Mouse (Mus musculus) NIH3T3 (cell line): Measurements from ENCODE around the gene Cript.

Source experiments
- DNase-seq: peaks from one replicate; pipeline ENCODE4 v3.0.0-alpha.2; 2012; ENCODE audit warnings: low read depth

Cript gene

DNA sequence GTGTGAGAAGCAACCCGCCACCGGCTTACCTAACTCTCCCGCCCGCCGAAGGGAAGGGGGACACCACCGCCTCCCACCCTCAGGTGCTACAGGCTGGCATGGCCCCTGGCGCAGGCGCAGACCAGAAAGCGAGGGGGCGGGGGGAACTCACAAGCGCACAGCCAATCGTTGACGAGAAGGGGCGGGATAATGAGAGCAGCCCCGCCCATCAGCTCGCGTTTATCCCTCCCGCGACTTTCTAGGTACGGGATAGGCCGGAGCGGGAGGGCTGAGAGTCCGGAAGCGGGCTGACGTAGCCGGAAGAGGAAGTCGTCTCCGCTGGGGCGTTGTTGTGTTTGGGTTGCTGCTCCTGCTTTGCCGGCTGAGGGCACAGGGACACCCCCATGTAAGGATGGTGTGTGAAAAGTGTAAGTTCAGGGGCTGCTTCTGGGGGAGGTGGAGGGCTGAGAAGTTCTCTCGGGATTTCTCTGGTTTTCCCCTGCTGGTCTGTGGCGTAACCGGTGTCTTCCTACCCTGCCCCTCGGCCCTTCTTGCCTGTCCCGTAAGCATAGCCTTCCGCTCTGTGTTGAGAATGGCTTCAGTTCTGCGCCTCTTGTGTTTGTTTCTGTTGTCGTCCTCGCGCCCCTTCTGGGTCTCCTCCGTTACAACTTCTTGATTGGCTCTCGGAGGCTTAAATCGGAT lies at the start of gene Cript, which contains the start of gene Pigf:
TSS of gene Cript (plus strand) at position 282 of the 681 bp plus-strand sequence.
TSS of gene Pigf (minus strand) at position 138 of the 681 bp plus-strand sequence.
- peak; percentile 99 for DNase-seq

DNA sequence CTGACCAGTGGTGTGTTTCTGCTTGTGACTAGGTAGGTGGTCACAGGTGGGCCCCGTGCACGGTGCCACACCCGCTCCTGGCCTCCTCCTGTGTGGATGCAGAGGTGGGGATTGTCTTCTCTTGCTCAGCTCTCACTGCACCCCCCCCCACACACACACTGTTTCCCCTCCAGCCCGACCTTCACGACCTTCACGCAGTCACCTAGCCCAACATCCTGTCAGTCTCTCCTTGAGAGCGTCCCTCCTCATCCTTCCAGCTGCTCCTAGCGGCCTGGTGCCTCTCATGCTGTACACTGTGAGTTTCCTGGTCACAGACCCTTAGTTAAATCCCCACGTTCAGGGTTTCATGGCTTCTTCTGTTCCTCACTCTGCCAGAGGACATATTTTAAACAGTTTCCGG lies 49.0 kb upstream of the Cript start:
- DNase-seq, result no peak

DNA sequence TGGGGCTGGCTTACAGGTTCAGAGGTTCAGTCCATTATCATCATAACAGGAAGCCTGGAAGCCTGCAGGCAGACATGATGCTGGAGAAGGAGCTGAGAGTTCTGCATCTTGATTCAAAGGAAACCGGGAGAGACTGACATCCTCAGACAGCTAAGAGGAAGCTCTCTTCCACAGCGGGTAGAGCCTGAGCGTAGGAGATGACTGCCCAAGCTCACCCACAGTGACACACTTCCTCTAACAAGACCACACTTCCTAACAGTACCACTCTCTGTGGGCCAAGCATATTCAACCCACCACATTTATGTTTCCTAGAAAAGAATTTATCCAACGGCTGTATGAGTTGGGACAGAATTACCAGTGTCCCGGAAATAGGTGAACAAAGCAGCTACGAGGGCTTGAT lies 46.9 kb upstream of the Cript start:
- no peak for DNase-seq

DNA sequence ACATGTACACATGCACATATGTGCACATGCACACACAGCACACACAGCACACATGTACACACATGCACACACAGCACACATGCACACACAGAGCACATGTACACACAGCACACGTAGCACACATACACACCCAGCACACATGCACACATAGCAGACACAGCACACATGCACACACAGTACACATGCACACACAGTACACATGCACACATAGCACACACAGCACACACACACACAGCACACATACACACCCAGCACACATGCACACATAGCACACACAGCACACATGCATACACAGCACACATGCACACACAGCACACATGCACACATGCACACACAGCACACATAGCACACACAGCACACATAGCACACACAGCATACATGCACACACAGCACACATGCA lies 44.1 kb upstream of the Cript start:
- DNase-seq, result no peak

DNA sequence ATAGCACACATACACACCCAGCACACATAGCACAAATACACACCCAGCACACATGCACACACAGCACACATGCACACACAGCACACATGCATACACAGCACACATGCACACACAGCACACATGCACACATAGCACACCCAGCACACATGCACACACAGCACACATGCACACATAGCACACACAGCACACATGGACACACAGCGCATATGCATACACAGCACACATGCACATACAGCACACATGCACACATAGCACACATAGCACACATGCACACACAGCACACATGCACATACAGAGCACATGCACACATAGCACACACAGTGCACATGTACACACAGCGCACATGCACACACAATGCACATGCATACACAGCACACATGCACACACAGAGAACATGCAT lies 43.6 kb upstream of the Cript start:
- DNase-seq, result no peak

DNA sequence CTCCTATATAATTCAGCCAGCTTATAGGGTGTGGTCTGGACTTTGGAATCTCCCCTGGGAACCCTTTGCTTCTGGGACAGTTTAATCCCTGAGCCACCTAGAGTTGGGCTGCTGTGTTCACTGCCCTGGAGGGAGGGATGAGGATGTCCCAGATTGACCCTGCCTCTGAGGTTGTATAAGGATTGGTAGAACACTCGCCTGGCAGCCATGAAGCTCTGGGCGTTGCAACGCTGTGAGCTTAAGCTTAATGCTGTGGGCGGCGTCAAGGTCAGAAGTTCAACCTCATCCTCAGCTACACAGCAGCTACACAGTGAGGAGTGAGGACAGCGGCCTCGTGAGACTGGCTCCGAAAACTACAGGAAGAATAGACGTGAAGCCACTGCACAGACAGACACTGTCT lies 42.9 kb upstream of the Cript start:
- no peak for DNase-seq

DNA sequence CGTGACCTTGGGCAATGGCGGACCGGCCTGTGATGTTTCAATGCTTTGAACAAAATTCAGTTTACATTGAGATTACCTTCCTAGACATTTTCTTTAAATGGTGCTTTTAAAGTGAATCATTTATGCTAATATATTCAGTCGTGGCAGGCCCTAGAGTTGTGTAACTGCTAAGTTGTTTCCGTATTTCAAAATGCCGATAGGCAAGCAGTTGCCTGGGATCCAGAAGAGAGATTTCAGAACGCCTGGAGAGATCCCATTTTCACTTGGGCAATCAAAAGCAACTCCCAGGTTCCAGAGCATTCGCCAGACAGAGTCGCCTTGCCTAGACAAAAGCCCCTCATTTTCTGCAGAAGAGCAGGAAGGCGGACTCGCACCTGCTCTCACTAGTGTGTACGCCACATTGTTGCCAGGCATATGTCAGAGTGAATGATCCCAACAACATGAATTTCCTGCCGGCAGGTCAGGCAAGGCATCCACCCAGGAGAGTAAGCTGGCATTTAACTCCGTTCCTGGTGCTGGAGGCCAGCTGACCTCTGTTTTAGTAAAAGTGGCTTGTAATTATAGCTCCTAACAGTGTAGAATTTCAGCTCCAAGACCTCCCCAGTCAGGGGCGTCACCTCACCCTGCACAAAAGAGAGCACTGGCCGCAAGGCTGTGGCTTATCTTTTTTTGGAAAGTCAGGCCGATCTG lies 38.8 kb upstream of the Cript start:
- no peak for DNase-seq

DNA sequence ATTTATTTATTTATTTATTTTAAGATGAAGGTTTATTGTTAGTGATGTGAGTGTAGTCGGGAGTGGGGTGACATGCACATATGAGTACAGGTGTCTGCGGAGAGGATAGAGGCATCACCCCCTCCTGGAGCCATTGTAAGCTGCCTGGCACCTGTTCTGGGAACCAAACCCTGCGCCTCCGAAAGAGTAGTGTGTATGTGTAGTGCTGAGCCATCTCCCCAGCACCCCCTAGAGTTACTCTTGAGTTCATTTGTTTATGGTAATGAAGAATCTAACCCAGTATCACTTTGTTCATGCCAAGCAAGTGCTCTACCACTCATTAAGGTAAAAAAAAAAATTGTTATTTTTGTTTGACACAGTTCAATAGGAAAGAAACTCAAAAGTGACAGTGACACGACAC lies 37.2 kb upstream of the Cript start:
- DNase-seq, result no peak

DNA sequence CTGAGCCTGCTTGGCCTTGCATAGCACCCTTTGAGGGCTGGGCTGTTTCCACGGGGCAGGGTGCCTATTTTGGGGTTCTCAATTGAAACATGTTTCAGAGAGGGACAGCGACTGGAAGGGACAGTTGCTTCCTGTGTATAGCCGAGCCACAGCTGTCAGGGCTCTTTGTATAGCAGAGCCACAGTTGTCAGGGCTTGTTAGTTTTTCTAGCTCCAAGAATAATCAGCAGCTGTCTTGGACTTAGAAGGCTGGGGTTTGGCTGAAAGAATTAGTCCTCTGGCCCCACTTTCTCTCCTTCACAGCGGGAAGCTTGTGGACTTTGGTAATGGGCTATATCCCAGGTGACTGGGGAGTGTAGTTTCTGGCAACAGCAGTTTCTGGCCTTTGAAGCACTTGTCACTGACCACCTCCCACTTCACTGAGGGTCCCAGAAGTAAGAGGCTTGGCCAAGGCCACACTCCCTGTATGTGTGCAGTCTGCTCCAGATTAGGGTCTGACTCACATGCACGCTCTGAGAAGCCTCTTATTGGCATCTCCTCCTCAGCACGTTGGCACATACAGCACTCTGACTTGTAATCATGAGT lies 36.7 kb upstream of the Cript start:
- peak; percentile 40 for DNase-seq

DNA sequence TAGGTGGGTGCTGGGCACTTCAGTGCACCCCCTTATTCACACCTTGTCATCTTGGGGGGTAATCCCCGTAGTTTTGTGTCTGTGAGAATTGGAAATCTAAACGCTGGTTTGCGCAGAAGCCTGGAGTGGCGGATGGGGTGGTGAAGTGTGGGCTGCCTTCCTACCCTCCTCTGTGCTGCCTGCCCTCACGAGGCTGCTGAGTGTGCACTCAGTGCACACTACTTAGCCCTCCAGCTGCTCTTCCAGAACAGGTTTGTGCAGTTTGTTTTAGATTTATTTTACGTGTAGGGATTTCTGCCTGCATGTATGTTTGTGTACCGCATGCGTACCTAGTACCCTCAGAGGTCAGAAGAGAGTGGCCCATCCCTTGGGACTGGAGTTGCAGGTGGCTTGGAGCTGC lies 34.0 kb upstream of the Cript start:
- DNase-seq, result no peak

DNA sequence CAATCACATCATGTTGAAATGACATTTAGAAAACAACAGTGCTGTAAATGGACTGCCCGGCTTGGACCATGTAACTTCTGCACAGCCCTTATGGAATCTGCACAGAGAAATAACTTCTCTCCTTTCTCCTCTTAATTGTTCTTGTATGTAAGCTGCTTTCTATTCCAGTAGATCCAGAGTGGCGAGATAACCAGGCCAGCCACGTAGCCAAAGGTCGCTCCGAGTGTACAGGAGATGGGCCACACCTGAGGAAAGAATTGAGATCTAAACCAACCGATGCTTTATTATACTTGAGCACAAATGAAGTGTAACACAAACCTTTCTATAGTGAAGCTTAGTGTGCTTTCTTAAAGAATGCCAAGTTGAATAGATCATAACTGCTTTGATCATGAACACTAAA lies 28.0 kb upstream of the Cript start:
- no peak for DNase-seq

DNA sequence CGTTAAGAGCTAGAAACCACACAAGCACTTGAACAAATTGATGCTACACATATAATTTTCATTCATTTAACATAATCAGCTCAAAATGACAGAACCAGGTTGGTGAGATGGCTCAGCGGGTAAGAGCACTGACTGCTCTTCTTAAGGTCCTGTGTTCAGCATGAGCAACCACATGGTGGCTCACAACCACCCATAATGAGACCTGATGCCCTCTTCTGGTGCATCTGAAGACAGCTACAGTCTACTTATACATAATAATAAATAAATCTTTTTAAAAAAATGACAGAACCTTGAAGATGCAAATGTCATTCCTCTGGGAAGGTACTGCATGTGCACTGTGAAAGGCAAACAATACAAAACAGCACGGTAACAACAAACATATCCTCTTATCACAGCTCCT lies 16.4 kb upstream of the Cript start:
- DNase-seq, result peak; percentile 22

DNA sequence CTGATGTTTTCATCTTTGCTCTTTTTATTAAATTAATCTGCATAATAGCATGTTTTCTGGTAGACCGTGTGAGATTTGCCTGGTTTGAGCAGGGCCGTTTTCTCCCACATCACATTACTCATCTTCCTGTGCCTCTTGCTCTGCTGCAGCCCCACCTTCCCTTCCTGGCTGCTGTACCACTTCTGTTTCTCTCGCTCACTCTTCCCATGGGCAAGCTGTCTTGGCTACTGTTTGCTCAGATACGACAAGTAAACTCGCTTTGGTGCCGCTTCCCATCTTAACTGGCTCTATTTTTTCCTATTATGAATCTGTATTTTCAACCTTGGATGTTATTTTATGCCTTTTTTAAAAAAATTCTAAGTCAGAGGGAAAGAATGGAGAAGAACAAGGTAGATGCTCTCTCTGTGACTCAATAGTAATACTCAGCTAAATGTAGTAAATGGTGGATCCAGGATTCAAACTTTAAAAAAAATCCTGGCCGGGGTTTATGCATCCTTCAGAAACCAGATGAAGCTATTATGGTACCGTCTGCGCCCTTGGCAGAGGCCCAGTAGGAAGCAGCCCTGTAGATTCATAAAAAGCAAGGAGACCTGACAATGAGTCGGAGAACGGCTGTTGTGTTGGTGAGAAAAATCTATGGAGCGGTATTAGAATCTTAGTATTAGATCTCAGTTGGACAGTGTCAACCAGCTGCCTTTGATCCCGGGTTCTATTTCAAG lies 13.9 kb upstream of the Cript start:
- DNase-seq, result peak; percentile 69

DNA sequence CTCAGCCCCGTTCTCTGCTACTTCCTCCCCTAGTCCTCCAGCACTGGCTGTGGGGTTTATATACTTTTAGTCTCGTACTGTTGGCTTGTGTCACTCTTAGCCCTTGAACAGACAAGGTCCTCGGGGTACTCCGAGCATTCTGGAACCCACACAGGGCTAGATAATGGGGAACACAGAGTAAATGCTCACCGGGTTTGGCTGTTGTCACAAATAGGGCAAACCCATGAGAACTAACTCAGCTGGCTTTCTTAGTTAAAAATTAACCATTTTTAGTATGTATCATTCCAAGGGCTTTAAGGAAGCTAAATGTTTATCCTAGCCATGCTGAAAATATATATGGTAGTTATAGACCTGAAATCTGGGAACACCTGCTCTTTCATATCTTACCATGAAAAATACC lies 5.7 kb upstream of the Cript start:
- DNase-seq, result no peak

DNA sequence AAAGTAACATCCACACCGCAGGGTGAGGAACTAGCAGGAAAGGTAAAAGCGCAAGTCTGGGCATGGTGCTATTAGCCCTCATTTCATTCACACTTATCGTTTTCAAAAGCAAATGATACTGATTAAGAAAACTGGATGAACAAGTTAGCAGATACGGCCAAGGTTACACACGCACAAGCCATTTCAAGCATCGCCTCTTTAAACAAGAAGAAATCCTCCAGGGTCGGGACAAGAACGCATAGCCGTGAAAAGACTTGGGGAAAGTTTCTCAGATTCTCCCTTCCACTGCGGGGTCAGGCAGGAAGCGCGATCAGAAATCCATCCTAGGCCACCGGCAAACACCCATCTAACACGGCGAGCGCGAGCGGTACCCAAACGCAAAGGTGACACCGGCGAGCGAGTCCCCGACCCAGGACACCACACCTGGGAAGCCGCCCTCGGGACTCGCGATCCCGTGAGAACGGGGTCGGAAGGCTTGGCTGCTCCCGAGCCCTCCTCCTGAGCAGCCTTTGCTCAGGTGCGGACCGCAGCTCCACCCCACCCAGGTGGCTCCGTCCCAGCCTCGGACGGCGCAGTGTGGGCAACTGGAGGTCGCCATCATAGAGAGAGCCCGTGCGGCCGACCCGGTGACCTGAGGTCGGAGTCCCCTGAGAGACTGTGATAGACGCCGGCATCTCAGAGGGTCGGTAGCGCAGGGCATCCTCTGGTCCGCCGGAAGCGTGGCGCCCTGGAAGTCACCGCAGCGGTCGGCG lies 683 bp upstream of the Cript start:
- no peak for DNase-seq

DNA sequence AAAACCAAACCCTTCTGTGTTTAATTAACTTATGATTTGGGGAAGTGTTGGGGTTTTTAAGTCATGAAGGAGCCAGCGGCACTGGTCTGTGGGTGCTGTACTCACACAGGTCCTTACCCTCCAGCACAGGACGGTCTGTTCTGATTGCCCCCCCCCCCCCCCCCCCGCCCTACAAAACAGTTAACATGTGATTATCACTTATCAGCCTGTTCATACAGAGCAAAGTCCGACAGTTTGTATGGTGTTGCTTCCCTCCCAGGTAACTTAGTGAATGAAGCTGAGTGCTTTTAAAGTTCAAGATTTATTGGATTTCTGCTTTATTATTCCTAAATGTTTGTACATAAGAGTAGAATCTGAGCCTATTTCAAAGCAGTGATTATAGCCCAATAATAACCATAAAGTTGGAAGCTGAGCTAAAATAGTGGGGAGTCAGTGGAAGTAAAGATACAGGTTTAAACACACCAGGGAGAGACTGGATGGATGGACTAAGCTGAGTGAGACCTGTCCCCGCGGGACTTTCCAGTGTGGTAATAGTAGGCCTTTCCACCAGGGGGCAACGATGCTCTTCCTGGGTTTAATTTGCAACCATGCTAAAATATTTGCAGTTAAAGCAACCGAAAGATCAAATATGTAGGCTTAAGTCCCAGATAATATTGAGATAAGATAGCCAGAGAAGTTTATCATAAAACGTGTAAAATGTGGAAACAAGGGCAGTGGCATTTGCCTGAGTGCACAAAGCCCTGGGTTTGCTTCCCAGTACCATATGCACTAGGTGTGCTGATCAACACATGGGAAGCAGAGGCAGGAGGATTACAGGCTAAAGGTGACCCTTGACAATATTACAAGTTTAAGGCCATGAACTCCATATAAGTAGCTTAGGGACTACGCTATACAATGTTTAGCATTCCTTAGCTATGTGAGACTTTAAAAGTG lies 11.1 kb downstream of the Cript start:
- DNase-seq, result peak; percentile 89

DNA sequence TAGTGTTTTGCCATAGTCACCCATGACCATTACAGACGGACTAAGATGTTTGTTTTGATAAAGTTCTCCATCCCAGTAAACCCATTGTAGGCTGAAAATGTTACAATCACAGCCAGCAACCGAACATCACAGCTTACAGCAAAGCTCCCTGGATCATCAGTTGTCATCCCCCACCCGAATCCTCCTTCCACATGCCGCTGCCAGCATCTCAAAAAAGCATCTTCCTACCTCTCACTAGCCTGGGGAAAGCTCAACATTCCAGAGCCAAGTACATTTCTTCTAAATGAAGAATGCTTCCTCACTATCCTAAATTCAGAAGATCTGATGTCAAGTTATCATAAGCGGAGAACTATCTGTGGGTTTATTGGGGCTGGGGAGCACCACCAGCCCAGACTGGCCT lies 13.1 kb downstream of the Cript start:
- no peak for DNase-seq

DNA sequence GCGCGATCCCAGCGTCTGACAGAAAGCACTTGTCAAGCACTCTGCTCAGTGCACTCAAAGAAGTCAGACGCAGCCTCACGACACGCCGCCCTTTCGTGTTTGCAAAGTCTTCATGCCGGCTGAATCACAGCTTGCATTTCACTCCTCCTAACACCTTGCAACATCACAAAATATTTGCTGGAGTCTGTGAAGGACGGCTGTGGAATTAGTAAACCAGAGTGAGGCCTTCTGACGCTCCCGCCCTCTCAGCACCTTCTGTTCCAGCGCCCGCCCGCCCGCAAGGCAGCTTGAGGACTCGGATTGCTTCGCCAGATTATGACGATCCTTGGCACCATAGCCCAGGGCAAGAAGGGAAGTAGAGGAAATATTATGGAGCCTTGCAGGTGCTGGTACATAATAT lies 16.4 kb downstream of the Cript start:
- DNase-seq, result no peak

DNA sequence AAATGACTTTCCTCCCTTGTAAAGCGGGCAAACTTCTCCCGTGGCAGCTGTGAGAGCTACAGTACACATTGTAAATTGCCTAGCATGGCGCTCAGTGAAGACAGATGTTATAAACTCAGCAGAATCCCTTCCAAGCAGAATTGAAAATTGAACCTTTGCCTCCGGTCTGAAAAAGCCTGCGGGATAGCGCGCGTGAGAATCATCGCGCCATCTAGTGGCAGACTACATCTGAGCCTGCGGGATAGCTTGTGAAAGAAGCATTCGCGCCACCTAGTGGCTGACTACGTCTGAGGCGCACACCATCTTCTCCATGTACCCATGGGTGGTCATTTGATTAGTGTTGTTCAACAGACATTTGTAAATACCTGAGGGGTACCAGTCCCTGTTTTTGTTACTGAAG lies 19.0 kb downstream of the Cript start:
- peak; percentile 99 for DNase-seq

DNA sequence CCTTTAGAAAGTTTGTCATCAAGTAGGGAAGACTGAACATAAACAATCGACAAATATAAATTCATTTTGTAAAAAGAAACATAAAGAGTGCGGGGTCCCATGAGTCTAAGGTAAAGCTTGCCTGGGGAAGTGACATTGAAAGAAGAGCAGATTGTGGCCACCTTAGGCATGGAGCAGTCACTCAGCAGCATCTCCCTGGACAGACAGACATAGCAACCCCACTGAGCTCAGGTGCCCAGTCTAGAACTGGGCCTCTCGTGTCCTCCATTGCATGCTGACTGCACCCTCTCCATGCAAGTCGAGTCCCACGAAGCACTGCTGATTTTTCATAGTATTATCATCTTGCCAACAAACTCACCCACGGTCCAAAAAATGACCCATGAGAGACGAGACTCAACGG lies 19.4 kb downstream of the Cript start:
- DNase-seq, result no peak

DNA sequence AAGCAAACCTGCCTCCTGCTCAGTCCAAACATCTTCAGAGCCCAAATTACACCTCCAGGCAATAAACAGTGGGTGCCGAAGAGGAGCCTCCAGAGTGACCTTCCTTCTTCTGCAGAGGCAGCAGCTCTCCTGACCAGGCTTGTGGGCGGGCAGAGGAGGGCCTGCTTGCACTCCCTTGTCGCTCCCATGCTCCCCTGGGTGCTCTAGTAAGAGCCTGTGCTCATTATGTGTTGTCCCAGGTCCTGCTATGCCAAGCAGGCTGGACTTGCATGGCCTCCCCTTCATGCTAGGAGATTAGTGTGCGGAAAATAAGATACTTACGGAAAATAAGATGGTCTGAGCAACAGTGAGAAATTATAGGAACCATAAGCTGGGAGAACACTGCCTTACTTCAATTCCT lies 24.3 kb downstream of the Cript start:
- no peak for DNase-seq
